Mouse (Mus musculus) mouse trophoblast stem cell (cell line): ENCODE results near the gene Ndrg2.
"Not testable (repeated sequence)": the region's sequence is repeated elsewhere in the genome, so short reads cannot be mapped to it uniquely, and the experiment has no call there.

Experiments
- in situ Hi-C, 2 experiments: fragments of 300-500 bp; cut with MseI, MboI; formaldehyde crosslinking; loops; 2 replicates in 1 of 2; 3 replicates in 1 of 2; pipeline ENCODE4 v1.15.1; 2025

Gene Ndrg2

DNA sequence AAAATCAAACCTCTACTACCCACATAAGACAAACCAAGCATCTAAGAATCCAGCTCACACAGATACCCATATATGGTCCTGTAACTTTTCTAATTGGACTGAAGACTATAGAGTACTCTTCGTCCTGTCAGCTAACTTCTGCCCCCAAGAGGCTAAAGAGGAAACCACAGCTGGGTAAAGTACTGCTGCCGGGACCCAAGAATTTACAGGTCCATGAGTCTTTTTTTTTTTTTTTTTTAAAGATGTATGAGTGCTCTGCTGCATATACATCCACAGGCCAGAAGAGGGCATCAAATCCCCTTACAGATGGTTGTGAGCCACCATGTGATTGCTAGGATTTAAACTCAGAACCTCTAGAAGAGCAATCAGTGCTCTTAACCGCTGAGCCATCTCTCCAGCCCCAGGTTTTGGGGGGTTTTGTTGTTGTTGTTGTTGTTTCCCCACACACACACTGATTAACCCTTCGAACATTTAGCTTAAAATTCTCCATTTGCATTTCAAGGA lies 30.4 kb downstream of the Ndrg2 start:
- in situ Hi-C loops, result no loop called here

DNA sequence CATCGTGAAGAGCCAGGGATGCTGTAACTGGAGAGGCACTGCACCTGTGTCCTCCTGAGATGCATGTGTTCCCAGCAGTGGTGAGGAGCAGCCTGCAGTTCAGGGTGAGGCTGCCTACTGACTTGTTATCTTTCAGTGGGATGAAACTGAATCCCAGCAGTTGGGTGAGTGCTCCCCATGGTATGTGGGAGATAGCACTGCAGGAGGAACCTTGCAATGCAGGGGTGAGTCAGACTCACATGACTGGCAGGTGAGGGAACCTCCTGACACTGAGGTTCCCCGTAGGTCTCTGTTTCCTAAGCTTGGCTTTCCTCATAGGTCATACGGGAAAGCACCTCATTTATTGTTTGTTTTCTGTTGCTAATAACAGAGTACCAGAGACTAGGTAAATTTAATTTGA lies 36.4 kb downstream of the Ndrg2 start:
- in situ Hi-C loops, result loop anchor here in 1 of 2 experiments (10.0 kb wide), 1 partner anchor 103 kb away; the partner anchor contains the start of gene Ang4

DNA sequence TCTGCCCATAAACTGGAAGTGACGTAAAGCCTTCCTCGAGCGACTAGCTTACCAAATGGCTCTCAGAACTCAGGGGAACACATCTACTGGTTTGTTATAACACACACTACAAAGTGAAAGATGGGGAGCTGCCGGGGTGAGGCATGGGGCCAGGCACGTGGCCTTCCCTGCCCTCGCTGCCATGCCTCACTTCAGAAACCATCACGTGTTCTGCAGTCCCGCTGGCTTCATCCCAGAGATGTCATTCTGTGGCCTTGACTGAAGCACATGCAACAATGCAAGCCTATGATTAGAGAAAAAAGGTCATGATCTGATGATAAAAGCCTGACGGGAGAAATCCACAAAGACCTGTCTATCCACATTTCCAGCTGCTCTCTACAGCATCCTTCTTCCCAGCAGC lies 42.2 kb downstream of the Ndrg2 start:
- in situ Hi-C loops, result loop anchor here in 1 of 2 experiments (10.0 kb wide), 1 partner anchor 97 kb away; the partner anchor contains the start of gene Ang4

DNA sequence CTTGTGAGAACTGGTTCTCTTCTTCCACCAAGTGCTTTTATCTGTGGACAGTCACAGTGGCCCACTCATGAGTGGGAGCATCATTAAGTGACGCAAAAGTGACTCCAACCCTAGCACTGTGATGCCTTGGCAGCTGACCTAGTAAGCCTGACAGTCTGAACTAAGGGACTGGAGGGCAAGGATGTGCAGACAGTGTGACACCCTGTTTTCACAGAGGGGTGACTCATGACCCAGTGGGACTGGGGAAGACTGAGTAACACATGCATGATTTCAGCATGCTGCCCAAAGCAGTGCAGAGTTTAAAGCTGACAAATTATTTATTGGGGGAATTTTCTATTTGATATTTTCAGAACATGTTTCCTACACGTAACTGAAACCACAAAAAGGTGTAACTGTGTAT lies 43.2 kb downstream of the Ndrg2 start:
- in situ Hi-C loops, result loop anchor here in 1 of 2 experiments (10.0 kb wide), 1 partner anchor 96 kb away; the partner anchor contains the start of gene Ang4

DNA sequence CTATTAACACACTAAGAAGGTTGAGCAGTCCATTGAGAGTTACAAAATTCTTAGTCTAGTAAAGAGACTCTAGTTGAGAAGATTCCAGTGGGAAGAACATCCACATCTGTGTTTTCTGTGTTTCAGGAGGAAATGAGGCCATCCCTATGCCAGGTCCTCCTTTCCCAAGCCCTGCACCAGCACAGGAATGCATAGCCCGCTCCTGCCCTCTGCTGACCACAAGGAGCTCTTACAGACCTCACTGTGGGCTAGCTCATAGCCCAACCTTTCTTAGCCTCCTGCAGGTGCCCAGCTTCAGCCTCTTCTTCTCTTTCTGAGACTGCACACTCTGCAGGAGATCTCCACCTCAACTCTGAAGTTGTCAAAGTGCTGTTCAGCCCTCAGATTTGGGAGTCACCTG lies 50.4 kb downstream of the Ndrg2 start:
- in situ Hi-C loops, result not testable (repeated sequence)

DNA sequence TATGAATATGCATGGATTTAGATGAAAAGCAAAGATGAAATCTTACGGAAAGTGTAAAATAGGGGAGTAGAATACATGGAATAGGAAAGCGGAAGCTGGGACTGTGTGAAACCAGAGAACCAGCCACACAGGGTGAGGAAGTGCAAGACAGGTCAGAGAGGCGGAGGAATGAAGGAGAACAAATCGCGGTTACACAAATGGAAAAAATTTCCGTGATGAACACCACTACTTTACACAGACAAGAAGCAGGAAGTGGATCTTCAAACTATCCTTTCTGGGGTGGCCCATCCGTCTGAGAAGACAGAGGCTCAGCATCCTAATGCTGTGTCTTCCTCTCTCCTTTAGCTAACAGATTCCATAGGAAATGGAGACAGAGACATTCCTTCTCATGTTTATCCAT lies 58.7 kb downstream of the Ndrg2 start:
- in situ Hi-C loops, result not testable (repeated sequence)
